Mouse (Mus musculus): Measurements from ENCODE around the gene Lap3. TPM values are rescaled to one million over a fixed set of nuclear protein-coding genes. Genes with fewer than 3 reads are reported as not detected.

Lap3 gene
- polyA plus RNA-seq, 2 experiments: 24.3 to 38.8 TPM

GRCm38 (mm10) chr5:45496930-45497550 is 3.9 kb downstream of the Lap3 start:
- Histone ChIP-seq H3K4me3 (ENCODE audit: insufficient read depth in 1 of 2, low read depth in 2 of 2, low read length in 2 of 2) (no peak overlapping the region), H3K9ac (replicated peaks) (no peak overlapping the region), H3K36me3 (replicated peaks; ENCODE audit: control insufficient read depth, insufficient read depth, low read depth) (peaks cover 5% of the 10 kb centered on the region; the same call in 1 of the 2 replicates), H3K9me3 (ENCODE audit: control insufficient read depth, low read length) (no peaks in the 10 kb centered on the region), H3K27ac (no peak overlapping the region), H3K27me3 (ENCODE audit: control insufficient read depth, insufficient read depth, low read length) (no peaks in the 10 kb centered on the region; the same call in 1 of the 2 replicates), H3K4me1 (replicated peaks; ENCODE audit: control insufficient read depth in 2 of 2, insufficient read depth in 2 of 2, low read length in 1 of 2) (peaks cover 0 to 5% of the 10 kb centered on the region in 2 experiments; a peak in 1 of 4 replicates), H3K4me2 (ENCODE audit: low read depth) (no peak overlapping the region)
- WGBS (ENCODE audit: insufficient replicate concordance): 73% methylated on average over 12 of the region's 12 CpGs
- TF ChIP-seq EP300 (IDR thresholded peaks at IDR 0.05; ENCODE audit: low read depth): no peak
- no peak for TF ChIP-seq CTCF (IDR thresholded peaks at IDR 0.05; ENCODE audit: low read depth)
- ATAC-seq (ENCODE audit: insufficient read depth) (no peak), DNase-seq (ENCODE audit: low read depth in 3 of 3, low spot score in 3 of 3) (no peak)

- peaks cover 5% of the 10 kb centered on the region; the same call in 1 of the 2 replicates for H3K36me3 ChIP-seq (replicated peaks; ENCODE audit: control insufficient read depth, insufficient read depth, low read depth)
- no peaks in the 10 kb centered on the region; the same call in 1 of the 2 replicates for H3K27me3 ChIP-seq (ENCODE audit: control insufficient read depth, insufficient read depth, low read length)
- no peak overlapping the region for H3K4me2 ChIP-seq (ENCODE audit: low read depth)
- 64% methylated on average over 5 of the region's 5 CpGs for WGBS (ENCODE audit: insufficient replicate concordance)
- no peaks in the 10 kb centered on the region for H3K9me3 ChIP-seq (ENCODE audit: control insufficient read depth, low read length)
- H3K27ac ChIP-seq: no peak overlapping the region
- ATAC-seq (ENCODE audit: insufficient read depth) (no peak), DNase-seq (ENCODE audit: low read depth in 3 of 3, low spot score in 3 of 3) (no peak)
- TF ChIP-seq CTCF (IDR thresholded peaks at IDR 0.05; ENCODE audit: low read depth) (no peak), EP300 (IDR thresholded peaks at IDR 0.05; ENCODE audit: low read depth) (no peak)
- H3K9ac ChIP-seq (replicated peaks): no peak overlapping the region
- peaks cover 0 to 5% of the 10 kb centered on the region in 2 experiments; a peak in 1 of 4 replicates for H3K4me1 ChIP-seq (replicated peaks; ENCODE audit: control insufficient read depth in 2 of 2, insufficient read depth in 2 of 2, low read length in 1 of 2)
- no peak overlapping the region for H3K4me3 ChIP-seq (ENCODE audit: insufficient read depth in 1 of 2, low read depth in 2 of 2, low read length in 2 of 2)
Measured at GRCm38 (mm10) chr5:45497564-45497963, 4.4 kb downstream of the Lap3 start.

GRCm38 (mm10) chr5:45510071-45510470 is 16.9 kb downstream of the Lap3 start:
- DNase-seq (ENCODE audit: low read depth in 3 of 3, low spot score in 3 of 3): no peak
- Histone ChIP-seq H3K27me3 (ENCODE audit: control insufficient read depth, insufficient read depth, low read length) (no peaks in the 10 kb centered on the region), H3K4me1 (replicated peaks; ENCODE audit: control insufficient read depth in 2 of 2, insufficient read depth in 2 of 2, low read length in 1 of 2) (no peaks in the 10 kb centered on the region), H3K36me3 (replicated peaks; ENCODE audit: control insufficient read depth, insufficient read depth, low read depth) (peaks cover 6% of the 10 kb centered on the region), H3K9ac (replicated peaks) (no peak overlapping the region), H3K4me2 (ENCODE audit: low read depth) (no peak overlapping the region), H3K27ac (no peak overlapping the region), H3K4me3 (ENCODE audit: insufficient read depth in 1 of 2, low read depth in 2 of 2, low read length in 2 of 2) (no peak overlapping the region), H3K9me3 (ENCODE audit: control insufficient read depth, low read length) (no peaks in the 10 kb centered on the region)
- no peak for ATAC-seq (ENCODE audit: insufficient read depth)
- TF ChIP-seq CTCF (IDR thresholded peaks at IDR 0.05; ENCODE audit: low read depth) (no peak), EP300 (IDR thresholded peaks at IDR 0.05; ENCODE audit: low read depth) (no peak)
- 74% methylated on average over 7 of the region's 7 CpGs for WGBS (ENCODE audit: insufficient replicate concordance)

- no peak for ATAC-seq (ENCODE audit: insufficient read depth)
- no peaks in the 10 kb centered on the region for H3K27me3 ChIP-seq (ENCODE audit: control insufficient read depth, insufficient read depth, low read length)
- 76% methylated on average over 6 of the region's 6 CpGs for WGBS (ENCODE audit: insufficient replicate concordance)
- no peaks in the 10 kb centered on the region for H3K9me3 ChIP-seq (ENCODE audit: control insufficient read depth, low read length)
- no peaks in the 10 kb centered on the region; the same call in none of the 2 replicates for H3K36me3 ChIP-seq (replicated peaks; ENCODE audit: control insufficient read depth, insufficient read depth, low read depth)
- no peak overlapping the region for H3K4me3 ChIP-seq (ENCODE audit: insufficient read depth in 1 of 2, low read depth in 2 of 2, low read length in 2 of 2)
- no peaks in the 10 kb centered on the region; a peak in 1 of 4 replicates for H3K4me1 ChIP-seq (replicated peaks; ENCODE audit: control insufficient read depth in 2 of 2, insufficient read depth in 2 of 2, low read length in 1 of 2)
- no peak for DNase-seq (ENCODE audit: low read depth in 3 of 3, low spot score in 3 of 3)
- TF ChIP-seq CTCF (IDR thresholded peaks at IDR 0.05; ENCODE audit: low read depth): no peak
- TF ChIP-seq EP300 (IDR thresholded peaks at IDR 0.05; ENCODE audit: low read depth): no peak
- H3K4me2 ChIP-seq (ENCODE audit: low read depth): no peak overlapping the region
- no peak overlapping the region for H3K9ac ChIP-seq (replicated peaks)
- H3K27ac ChIP-seq: no peak overlapping the region
Measured at GRCm38 (mm10) chr5:45512908-45513307, 19.7 kb downstream of the Lap3 start.

- no peak overlapping the region for H3K9ac ChIP-seq (replicated peaks)
- 66% methylated on average over 2 of the region's 2 CpGs for WGBS (ENCODE audit: insufficient replicate concordance)
- H3K36me3 ChIP-seq (replicated peaks; ENCODE audit: control insufficient read depth, insufficient read depth, low read depth): no peaks in the 10 kb centered on the region; the same call in none of the 2 replicates
- TF ChIP-seq CTCF (IDR thresholded peaks at IDR 0.05; ENCODE audit: low read depth) (no peak), EP300 (IDR thresholded peaks at IDR 0.05; ENCODE audit: low read depth) (no peak)
- no peaks in the 10 kb centered on the region; a peak in 1 of 4 replicates for H3K4me1 ChIP-seq (replicated peaks; ENCODE audit: control insufficient read depth in 2 of 2, insufficient read depth in 2 of 2, low read length in 1 of 2)
- H3K4me2 ChIP-seq (ENCODE audit: low read depth): no peak overlapping the region
- DNase-seq (ENCODE audit: low read depth in 3 of 3, low spot score in 3 of 3) (no peak), ATAC-seq (ENCODE audit: insufficient read depth) (no peak)
- no peak overlapping the region for H3K4me3 ChIP-seq (ENCODE audit: insufficient read depth in 1 of 2, low read depth in 2 of 2, low read length in 2 of 2)
- no peak overlapping the region for H3K27ac ChIP-seq
- H3K27me3 ChIP-seq (ENCODE audit: control insufficient read depth, insufficient read depth, low read length): no peaks in the 10 kb centered on the region
- no peaks in the 10 kb centered on the region for H3K9me3 ChIP-seq (ENCODE audit: control insufficient read depth, low read length)
Measured at GRCm38 (mm10) chr5:45513511-45513910, 20.3 kb downstream of the Lap3 start.

All from liver, embryonic 14.5 days (tissue).